Mouse (Mus musculus) central nervous system, embryonic 18 days (tissue): ENCODE results near the gene Atp6v0e. TPM values are rescaled to one million over a fixed set of nuclear protein-coding genes. Genes with fewer than 3 reads are reported as not detected.

Experiments
- polyA plus RNA-seq: library from polyadenylated mRNA; depleted of rRNA; stranded (reverse); fragments of >200 nt; gene quantifications from 2 replicates; pipeline ENCODE4 v1.2.3, GENCODE M21; 2012; rRNA removed

The Atp6v0e gene
- polyA plus RNA-seq, result 84.5 and 92.2 TPM in 2 replicates

DNA sequence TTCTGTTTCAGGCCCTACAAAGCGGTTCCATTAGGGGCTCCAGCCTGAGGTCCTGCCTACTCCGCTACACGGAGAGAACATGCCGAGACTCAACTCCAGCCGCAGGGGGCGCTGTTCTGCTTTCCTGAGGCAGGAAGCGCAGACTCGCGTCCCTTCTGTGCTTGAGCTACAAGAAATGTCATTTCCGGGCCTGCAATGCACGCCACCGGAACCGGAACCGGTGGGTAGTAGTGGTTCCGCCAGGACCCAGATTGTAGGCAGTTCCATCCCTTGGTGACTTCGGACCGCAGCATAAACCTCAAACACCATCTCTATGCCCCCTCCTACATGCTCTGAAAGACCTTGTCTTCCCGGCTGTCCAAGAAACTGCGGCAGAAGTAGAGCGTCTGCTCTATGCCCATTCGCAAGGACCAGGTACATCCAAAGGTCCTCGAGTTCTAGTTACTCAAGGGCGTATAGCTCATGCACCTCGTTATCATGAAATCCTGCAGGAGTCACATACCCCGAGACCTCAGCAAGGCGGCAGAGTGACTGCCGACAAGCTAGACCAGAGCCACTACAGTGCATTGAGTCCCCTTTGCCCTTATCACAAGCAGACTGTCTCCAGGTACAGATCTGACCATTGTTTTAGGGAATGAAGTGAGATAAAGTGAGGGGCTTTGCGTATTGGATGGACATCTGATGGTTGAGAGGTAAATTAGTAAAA, at the start of gene Atp6v0e:
Gene Atp6v0e, plus strand, starts transcription at position 254 of the 706 bp plus-strand sequence.

DNA sequence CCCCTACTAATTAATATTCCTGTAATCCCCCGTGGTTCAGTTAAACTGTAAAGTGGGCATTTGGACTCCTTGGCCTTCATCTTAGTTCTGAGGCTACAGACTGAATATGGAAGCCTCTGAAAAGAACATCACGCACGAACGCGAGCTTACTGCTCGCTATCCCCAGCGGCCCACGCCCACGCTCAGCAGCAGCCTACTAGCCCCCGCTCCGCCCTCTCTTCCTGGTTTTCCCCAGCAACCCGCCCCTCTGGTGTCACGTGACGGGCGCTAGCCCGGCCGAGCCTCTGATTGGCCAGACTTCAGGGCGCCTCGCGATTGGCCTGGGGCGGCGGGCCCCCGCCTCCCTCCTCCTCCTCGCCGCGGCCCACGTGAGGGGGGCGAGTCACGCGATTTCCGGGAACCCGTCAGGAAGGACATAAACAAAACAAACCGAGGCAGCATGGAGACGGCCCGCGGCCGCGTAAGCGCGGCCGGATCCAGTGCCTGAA, 52.3 kb downstream of the Atp6v0e start, which contains the start of gene Crebrf:
Gene Crebrf, plus strand, starts transcription at position 380 of the 488 bp plus-strand sequence.

Other genes starting within 250 kb of the Atp6v0e start
- gene Neurl1b, start 248.4 kb upstream of the Atp6v0e start, polyA plus RNA-seq, result 21.7 and 25.1 TPM in 2 replicates
- 162 and 191 TPM in 2 replicates for gene Ergic1, start 101.7 kb upstream of the Atp6v0e start, polyA plus RNA-seq
- 37.6 and 50.4 TPM in 2 replicates for gene Dusp1, start 101.1 kb upstream of the Atp6v0e start, polyA plus RNA-seq
- gene Crebrf, start 52.4 kb downstream of the Atp6v0e start, polyA plus RNA-seq, result 7.8 and 8.6 TPM in 2 replicates
- gene Bnip1, start 117.8 kb downstream of the Atp6v0e start, polyA plus RNA-seq, result 45.1 and 46.4 TPM in 2 replicates
- not detected in 2 replicates for gene Nkx2-5, start 181.8 kb downstream of the Atp6v0e start, polyA plus RNA-seq